Mouse (Mus musculus): ENCODE results near the gene Leng8.

Gene Leng8

DNA sequence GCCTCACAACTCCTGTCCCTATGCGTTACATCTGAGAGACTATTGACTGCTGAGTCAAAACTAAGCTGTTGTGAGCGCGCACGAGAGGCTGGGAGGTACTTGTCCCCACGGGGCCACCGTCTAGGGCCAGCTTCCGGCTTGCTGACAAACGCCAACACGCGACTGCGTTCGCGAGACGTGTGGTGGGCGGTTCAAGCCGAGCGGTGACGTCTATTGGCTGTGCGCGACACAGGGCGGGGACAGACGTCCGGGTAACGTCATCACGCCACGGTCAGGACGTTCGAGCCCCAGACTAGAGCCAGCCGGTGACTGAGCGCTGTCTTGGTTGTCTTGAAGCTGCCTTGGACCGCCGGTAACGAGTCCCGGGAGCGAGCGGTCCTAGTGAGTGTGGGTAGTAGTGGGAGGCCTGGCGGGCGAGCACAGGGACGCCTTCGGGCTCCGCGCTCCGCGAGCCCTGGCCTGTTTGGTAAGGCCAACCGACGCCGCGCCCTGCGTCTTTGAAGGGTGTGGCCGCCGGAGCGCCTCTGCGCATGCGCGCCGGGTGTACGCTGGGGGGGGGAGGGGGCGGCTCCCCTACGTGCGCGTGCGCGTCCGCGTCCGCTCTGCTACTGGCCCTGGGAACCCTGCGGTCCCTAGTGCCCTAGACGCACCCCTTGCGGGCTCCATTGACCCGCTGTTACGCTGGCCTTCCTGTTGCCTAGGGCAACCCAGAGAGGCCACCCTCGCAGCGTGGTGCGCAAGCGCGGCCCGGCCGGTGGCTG, at the start of gene Leng8:
Gene Leng8 (plus strand): TSS at position 269 of the 761 bp plus-strand sequence.
- DNase-seq = peak; percentile 99

- DNase-seq = no peak
Measured at GRCm38 (mm10) chr7:4087238-4087895, 49.5 kb upstream of the Leng8 start.

GRCm38 (mm10) chr7:4087896-4088480, 48.9 kb upstream of the Leng8 start:
- DNase-seq = no peak

DNA sequence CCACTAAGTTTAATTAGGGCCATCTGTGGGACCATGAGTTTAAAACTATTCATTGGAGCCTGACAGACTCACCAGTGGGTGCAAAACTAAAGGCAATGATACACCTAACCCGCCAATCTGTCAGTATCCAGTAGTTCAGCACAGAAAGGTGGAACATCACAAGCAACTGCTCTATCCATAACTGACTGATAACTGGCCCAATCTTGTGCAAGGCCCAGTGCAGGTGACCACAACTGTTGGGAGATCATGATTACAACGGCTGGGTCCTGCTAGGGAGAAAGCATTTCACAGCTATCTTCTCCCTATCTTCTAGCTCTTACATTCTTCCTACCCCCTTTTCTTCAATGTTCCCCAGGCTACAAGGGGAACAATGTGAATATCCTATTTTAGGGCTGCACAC, 48.2 kb upstream of the Leng8 start:
- DNase-seq = no peak

DNA sequence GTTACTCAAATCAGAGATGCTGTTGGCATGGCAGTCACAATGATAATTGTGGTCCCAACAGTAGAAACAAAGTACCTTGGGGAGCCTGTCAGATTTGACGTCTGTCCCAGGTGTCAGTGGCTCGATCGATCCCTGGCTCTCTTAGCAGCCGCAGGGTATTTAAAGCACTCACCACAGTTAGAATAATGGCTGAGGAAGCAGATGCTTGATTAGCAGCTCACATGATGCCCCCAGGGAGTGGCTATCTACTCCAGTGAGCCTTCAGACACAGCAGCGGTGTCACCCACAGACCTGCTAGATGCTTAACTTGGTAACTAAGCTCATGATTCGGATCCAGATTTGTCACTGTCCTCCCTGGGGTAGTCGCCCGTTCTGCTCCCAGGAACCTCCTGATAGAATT, 45.7 kb upstream of the Leng8 start:
- DNase-seq = no peak

GRCm38 (mm10) chr7:4098301-4098700, 38.5 kb upstream of the Leng8 start:
- no peak for DNase-seq

DNA sequence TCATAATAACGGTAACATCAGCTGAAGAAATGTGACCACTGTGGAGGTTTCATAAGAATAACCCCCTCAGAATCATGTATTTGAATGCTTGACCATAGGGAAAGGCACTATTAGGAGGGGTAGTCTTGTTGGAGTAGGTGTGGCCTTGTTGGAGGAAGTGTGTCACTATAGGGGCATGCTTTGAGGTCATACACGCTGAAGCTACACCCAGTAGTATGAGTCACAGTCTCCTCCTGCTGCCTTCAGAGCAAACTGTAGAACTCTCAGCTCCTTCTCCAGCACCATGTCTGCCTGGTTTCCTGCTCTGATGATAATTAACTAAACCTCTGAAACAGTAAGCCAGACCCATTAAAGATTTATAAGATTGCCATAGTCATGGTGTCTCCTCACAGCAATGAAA, 38.0 kb upstream of the Leng8 start:
- no peak for DNase-seq

GRCm38 (mm10) chr7:4101144-4101543, 35.7 kb upstream of the Leng8 start:
- DNase-seq = no peak

DNA sequence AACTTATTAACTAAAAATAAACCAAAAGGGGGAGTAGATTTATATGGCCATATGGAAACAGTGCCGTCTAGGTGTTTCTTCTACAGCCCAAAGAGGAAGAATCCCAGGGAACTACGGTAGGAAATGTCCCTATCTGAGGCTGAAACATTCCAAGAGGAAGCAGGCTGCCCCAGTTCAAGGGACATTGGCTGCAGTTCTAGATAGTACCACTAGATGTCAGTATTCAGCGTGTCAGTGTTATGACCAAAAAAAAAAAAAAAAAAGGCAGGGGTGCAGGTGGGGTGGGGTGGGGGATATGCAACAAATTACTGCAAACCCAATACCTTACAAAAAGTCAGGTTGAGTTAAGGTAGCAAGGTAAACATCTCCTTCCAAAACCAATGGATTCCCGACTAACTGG, 33.4 kb upstream of the Leng8 start:
- DNase-seq = peak in 1 of 2 experiments; percentile 33

DNA sequence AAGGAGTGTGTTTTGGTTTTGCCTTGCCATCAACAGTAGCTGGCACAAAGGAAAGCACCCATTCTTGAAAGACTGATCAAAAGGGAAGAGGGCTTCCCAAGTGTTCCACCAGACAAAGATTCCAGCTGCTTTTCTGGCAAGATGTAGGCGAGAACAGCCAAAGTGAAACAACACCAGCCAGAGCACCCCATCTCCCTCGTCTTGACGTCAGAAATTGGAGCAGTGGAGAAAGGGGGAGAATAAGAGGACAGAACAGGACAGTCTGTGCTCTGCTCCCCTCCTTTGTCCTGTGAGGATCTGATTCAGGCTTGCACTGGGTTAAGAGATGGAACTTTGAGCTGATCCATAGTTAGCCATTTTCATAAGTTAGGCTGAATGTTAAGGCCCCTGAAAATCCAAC, 25.1 kb upstream of the Leng8 start:
- DNase-seq = no peak

- no peak for DNase-seq
Measured at GRCm38 (mm10) chr7:4117050-4117814, 19.6 kb upstream of the Leng8 start.

DNA sequence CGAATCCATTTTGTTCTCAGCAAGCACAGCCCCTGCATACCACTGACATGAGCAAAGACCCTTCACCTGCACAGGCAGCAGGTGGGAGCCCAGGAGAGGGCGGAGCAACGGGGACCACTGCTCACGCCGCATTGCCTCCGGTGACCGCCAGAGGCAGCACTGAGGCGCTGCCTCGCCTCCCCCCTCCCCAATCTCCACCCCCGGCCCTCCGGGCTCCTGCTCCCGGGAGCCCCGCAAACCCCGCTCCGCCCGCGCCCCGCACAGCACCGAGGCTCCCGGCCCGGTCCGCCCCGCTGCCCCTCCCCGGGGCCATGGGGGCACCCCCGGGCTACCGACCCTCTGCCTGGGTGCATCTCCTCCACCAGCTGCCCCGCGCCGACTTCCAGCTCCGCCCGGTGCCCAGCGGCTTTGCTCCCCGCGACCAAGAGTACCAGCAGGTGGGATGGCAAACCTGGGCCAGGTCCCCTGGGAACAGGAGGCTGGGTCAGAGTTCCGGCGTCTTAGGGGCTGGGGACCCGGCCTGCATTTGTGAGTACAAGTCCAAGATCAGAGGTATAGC, 17.4 kb upstream of the Leng8 start, which contains the start of gene Ttyh1:
Gene Ttyh1 (plus strand): TSS at position 65 of the 559 bp plus-strand sequence.
- peak; percentile 75 to 88 for DNase-seq

DNA sequence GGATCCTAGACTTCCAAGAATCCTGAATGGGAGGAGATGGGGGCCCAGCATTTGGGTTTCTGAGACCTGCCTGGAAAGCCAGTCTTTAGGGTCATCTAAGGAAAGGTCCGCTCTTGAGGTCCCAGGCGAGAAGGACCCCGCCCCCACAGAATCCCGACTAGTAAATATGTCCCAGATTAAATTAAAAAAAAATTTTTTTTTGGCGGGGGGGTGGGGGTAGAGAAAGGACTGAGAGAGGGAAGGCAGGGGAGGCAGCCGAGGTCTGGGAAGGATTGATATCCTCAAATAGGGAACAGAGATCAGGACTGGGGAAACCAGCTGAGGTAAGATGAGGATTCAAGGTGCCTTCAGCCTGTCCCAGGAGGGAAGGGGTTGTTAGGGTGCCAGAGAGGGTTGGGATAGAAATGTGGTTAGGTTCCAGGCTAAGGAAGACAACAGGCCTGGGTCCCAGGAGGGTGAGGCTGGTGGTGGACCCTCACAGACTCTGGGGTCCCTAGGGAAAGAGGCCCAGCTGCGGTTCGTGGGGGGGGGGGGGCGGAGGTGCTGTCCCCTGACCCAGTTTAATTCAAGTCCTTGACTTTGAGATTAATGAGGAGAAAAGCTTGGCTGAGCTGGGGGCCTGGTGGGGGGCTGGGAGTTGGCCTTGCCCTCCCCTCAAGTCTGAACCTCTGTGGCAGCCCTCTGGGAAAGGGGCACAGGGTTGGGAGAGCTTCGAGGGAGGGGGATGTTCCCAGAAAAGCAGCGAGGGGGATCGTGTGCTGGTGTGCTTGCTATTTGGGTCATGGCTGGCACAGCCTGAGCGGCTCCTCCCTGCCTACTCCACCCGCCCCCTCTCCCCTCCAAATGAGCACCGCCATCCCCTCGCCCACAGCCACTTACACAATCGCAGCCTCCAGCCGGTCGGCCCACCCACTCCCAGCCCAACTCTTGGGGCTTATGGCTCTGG, 16.6 kb upstream of the Leng8 start:
- peak in 1 of 2 experiments; percentile 35 for DNase-seq

- peak in 1 of 2 experiments; percentile 18 for DNase-seq
Measured at GRCm38 (mm10) chr7:4122076-4122768, 14.6 kb upstream of the Leng8 start.

- peak in 1 of 2 experiments; percentile 12 for DNase-seq
Measured at GRCm38 (mm10) chr7:4122783-4123182, 14.1 kb upstream of the Leng8 start.

GRCm38 (mm10) chr7:4123732-4124131, 13.1 kb upstream of the Leng8 start:
- DNase-seq = peak; percentile 81 to 87

- DNase-seq = peak; percentile 62 to 72
Measured at GRCm38 (mm10) chr7:4124315-4124759, 12.5 kb upstream of the Leng8 start.

DNA sequence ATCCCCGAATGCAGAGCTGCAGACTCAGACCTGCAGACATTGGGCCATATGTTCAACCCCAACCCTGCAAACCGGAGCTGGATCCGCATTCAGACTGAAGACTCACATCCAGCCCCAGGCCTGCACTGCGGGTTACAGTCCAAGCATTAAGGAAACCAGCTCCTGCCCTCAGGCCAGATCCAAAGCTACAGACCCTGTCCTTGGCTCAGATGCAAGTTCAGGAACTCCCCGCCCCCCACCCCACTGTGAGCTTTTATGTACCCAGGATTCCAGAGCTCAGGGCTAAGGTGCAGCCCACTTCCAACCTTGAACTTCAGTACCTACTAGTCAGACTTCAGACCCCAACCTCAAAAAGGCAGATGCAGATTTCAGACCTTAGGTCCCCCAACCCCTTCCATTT, 12.0 kb upstream of the Leng8 start:
- no peak for DNase-seq

DNA sequence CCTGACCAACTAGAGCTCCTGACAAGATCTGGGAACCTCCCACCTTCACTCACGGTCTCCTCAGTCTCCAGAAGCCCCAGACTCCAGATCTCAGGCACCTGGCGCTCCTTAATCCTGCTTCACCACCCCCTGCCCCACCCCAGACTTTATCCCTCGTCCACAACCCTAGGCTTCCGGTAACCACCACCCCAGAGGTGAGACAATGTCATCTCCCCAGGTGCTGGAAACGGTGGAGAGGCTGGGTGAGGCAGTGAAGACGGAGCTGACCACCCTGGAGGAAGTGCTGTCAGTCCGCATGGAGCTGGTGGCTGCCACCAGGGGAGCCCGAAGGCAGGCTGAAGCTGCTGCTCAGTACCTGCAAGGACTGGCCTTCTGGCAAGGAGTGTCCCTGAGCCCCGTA, 11.5 kb upstream of the Leng8 start:
- DNase-seq = peak in 1 of 2 experiments; percentile 27

GRCm38 (mm10) chr7:4126992-4127785, 9.7 kb upstream of the Leng8 start:
- DNase-seq = peak in 1 of 2 experiments; percentile 19

Data from cerebellum, adult 18-20 months (tissue).